Mouse (Mus musculus): Measurements from ENCODE around the gene Gm49394.

Gm49394 gene

DNA sequence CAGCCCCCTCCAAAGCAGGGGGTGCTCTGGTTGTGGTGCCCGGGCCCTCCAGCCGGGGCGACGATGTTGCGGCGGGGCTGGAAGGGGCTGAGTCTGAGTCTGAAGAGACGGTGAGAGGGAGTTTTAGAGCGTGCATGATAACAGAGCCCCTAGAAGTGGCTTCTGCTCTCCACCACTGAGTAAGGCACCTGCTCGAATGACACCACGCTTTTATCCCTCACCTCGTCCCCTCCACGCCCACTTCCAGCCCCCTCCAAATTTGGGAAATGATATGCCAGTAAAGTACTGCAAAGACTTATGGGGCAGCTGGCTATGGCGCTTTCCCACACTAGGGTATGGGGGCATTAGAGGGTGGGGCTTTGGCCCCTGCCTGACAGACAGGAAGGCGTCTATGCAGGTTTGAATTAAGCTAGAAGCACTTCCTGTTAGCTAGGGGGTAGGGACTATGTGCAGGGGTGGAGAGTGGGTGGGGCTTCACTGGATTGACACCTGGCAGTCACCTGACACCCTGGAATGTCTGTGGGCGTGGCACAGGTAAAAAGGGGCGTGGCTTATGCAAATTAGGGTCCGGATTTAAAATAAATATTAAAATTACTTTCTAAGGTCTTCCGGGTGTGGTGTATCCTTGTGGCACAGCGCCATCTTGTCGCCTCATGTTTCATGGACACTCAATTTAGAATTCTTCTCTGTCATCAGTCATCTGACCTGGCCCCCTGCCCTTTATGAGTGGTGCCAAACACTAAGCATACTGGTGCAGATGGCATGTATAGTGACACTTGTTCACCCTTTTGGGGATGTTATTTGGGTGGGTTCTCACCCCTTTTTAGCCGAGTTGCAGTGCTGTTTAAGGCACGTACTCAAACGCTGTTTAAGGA is at the start of gene Gm49394:
TSS of gene Gm49394 (minus strand) at position 192 of the 875 bp plus-strand sequence.
- DNase-seq (ENCODE audit: low spot score in 2 of 2) = no peak

DNA sequence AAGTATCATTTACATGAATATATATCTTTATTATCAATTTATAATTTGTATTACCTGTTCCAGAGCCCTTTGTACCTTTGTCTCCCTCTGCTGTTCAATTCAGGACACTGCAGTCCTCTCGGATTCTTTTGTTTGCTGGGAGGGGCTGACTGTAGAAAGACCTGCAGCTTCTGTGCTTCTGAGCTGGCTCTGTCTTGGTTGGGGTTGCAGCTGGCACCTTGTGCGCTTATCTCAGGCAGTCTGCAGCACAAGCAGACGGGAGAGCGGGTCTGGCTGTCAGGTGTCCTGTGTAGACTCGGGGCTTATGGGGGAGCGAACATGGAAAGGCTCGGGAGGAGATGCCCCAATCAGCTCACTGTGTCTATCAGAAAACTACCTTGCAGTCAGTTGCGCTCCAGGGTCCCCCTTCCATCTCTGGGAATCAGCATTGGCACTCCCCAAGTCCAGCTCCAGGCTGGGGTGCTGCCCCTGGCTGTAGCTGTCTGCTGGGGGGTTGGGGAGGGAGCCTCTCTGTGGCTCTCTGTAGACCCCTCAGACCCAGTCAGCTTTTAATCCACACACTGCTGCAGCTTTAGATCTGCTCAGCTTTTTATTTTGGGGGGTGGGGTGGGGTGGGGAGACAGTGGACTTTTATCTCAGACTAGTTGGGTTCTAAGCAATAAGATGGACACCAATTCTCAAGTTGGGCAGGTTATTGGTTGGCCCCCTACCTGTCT is 45.2 kb upstream of the Gm49394 start:
- DNase-seq (ENCODE audit: low spot score in 2 of 2) = peak in 1 of 2 experiments; percentile 20

DNA sequence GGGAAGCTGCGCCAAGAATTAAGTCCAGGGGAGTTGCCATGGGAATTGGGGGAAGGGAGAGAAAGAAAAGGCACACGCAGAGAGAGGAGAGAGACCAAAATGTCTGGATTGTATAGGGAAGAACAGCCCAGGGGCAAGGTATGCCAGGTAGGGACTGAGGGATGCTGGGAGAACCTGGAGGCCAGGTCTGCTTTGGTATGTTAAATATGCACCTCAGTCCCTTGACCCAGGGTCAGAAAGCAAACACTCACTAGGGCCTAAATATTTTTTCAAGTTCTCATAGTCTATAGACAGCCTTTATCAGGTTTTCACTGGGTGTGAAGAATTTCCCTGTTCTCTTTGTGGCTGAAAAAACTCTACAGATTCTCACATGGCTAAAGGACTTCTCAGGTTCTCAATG is 37.1 kb upstream of the Gm49394 start:
- DNase-seq (ENCODE audit: low spot score in 2 of 2) = no peak

DNA sequence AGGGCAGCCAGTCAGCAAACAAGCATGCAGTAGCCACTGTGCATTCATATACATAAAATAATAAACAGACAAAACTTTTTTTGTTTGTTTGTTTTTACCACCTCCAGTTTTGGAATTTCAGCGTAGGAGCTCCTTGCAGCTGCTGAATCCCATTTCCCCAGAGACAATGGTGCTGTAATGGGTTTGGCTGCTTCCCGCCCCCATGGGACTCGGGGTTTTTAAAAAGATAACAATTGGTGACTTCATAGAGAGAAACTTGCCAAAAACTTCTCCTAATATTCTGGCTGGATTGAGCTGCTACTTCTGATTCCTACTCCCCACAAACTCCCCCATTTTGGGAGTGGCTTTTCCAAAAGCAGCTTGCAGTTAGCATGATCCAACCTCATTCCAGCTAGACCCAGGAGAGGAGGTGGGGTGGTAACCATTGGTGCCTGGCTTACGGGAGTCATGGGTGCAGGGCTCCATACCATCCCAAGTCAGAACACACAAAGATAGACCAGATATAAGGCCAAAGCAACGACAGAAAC is 29.7 kb upstream of the Gm49394 start:
- DNase-seq (ENCODE audit: low spot score in 2 of 2) = no peak

DNA sequence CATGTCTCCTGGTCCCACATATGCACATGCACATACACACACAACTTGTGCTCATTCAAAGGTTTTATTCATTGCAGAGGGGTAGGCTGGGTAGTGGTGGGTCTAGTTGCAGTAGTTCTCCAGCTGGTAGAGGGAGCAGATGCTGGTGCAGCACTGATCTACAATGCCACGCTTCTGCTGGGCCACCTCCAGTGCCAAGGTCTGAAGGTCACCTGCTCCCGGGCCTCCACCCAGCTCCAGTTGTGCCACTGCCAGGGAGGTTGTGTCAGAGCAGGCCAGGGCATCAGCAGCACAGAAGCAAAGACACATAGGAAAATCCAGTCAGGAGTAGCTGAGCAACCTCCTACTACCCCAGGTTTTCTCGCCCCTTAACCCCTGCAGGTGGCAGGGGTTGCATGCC is 8.9 kb upstream of the Gm49394 start:
- no peak for DNase-seq (ENCODE audit: low spot score in 2 of 2)

DNA sequence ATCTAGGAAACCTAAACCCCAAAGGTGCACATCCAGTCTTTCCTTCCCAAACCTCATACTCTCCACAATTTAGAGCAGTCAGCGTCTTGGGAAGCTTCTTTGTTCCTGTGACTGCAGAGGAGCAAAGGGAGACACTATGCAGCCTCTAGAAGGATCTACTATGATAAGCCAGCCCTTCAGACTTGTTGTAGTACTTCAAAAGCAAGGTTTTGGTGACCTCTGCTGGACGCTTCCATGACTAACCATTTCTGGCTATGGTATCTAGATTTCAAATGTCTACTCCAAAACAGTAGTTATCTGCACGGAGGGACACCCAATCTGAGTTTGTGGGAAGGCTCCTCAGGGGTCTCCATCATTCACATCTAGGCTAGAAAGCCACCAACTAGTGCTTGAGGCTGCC is 5.9 kb upstream of the Gm49394 start:
- peak in 1 of 2 experiments; percentile 52 for DNase-seq (ENCODE audit: low spot score in 2 of 2)

DNA sequence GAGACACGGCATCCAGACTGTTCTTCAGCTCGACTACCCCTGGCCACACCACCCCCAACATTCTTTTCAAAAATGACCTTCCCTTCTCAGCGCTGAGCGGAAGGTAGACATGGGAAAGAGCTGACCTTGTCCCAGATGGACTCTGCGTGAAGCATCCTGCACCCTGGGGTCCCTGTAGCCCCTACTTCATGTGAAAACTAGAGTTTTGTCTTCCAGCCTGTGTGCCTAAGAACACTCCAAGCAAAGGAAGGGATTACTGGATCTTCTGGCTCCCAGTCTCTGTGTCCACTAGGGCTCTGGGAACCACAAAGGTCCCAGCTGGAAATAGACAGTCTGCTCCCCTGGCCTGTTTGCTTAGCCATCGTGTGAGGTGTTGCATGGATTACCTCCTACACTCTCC is 5.4 kb upstream of the Gm49394 start:
- peak in 1 of 2 experiments; percentile 10 for DNase-seq (ENCODE audit: low spot score in 2 of 2)

DNA sequence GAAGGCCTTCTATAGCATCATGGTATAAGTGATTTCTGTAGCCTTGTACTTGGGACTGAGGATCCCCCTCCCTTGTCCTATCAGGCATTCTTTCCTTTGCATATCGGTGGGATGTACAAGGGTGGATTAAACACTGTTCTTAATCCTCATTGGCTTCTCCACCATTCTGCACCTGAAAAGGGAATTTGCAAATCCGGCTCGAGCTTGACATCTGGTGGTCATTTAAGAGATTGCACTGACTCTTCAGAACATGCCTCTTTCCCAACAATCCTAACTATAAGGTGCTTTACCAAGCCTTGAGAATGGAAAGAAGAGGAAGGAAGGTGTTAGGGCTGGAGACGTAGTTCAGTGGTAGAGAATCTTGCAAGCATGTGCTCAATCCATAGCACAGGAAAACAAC is 2.4 kb upstream of the Gm49394 start:
- DNase-seq (ENCODE audit: low spot score in 2 of 2) = peak in 1 of 2 experiments; percentile 60

DNA sequence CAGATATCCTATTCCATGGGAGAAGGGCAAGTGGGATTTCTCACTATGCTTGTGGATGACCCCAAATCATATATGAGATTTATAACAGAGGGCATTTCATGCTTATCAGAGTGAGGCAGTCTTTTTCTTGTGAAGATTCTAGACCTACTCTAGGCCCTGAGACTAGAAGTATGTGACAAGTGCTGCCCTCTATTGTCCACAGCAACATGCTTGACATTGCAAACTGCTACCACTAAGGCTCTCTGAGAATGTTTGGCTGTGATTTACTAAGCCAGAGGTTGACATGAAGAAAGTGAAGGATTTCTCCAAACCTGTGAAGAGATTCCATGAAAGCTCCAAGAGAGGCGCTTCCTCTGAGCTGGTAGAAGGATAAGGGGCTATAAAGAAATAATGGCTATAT is 1.3 kb upstream of the Gm49394 start:
- DNase-seq (ENCODE audit: low spot score in 2 of 2) = peak in 1 of 2 experiments; percentile 10

DNA sequence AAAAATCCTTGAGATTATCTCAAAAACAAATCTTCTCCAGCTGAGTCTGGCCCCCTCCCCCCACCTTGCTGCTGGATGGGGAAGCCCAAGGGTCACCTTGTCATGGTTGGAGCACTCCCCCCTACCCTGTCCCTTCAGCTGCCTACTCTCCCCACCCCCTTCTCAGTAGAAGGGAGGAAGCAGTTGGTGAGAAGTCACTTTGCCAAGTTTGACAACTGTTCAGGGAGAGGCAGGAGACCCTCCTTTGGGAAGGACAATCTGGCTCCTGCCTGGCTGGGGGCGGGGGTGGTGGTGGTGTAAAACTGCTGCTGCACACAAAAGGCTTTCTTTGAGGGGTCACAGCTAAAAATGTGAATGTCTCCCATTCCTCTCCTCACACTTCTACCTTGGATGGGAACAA is 1.4 kb downstream of the Gm49394 start:
- no peak for DNase-seq (ENCODE audit: low spot score in 2 of 2)

DNA sequence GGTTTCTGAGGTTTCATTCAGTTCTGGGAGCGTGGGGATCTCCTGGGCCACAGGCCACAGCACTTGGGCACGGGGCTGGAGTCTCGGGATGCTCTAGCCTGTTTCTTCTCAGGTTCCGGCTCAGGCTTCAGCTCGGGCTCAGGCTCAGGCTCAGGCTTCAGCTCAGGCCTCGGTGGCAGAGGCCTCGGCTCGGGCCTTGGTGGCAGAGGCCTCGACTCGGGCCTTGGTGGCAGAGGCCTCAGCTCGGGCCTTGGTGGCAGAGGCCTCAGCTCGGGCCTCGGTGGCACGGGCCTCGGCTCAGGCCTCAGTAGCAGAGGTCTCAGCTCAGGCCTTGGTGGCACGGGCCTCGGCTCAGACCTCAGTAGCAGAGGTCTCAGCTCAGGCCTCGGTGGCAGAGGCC is 2.2 kb downstream of the Gm49394 start:
- DNase-seq (ENCODE audit: low spot score in 2 of 2) = no peak

DNA sequence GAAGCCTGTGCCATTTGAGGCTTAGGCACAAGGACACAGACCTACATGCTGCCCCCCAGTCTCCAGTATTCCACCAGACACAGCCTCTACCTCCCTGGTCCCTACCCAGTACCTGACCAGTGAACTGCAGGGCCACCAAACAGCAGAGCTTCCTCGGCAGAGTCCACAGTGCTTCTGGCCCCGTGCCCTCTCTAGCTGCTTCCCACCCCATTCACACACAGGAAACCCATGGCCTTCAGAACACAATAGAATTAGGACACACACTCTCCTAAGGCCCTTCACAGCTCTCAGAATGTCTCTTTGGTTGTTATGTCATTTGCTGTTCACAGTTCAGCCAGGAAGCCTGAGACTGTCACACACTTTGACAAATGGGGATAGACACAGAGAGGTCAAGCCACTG is 3.1 kb downstream of the Gm49394 start, which contains the start of gene Igf2:
TSS of gene Igf2 (minus strand) at position 158 of the 400 bp plus-strand sequence.
- no peak for DNase-seq (ENCODE audit: low spot score in 2 of 2)

DNA sequence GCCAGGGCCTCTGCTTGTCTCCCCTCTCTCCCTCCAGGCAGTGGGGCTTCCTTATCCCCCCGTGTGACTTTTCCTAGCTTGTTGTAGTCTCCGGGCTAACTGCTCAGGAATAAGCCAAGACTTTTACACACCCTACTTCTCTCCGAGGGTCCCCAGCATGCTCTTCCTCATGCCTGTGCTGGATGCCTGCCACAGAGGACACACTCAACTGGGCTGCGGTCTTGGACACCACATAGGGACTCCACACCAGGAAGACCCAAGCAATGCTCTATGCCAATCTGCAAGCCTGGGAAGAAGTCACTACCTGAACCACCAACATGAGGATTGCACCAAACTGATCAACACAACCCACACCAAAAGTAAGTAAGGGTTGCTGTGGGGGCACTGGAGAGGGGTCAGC is 3.6 kb downstream of the Gm49394 start:
- no peak for DNase-seq (ENCODE audit: low spot score in 2 of 2)

DNA sequence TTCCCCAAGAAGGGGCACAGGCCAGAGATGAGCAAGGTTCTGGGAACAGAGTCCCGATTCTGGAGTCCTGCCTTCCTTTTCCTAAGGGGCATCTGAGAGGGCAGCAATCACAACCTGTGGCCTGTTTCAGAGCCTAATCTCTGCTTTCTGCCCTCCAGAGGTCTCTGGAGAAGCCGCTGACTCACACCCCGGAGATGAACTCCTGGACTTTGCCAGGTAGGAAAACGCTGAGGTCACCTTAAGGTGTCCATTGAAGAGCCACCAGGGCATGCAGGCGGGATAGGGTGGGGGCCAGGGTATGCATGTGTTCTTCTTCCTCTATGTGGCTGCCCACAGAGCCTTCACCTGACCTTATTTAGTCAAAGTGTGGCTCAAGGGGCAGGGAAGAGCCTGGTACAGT is 4.4 kb downstream of the Gm49394 start:
- DNase-seq (ENCODE audit: low spot score in 2 of 2) = no peak

DNA sequence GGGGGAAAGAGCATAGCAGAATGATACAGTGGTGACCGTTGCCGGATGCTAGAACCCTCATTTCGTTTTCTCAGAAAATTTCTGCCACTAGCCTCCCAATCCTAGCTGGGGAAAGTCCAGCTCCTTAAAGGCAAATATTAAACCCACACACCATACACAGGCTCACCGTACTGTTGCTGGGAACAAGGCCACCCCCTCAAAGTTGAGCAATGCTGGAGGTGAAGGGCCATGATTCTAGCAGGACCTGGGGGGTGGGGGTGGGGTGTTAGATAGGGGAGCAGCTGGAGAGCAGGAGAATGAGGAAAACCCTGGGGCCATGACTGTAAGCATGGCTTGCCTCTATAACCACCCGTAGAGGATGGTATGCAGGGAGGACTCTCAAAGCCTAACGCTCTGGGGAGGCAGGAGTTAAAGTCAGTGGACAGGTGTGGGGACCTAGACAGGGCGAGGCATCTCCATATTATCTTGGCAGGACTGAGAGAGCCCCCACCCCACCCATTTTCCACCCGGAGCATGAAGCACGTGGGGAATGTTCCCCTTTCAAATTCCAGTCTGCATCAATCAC is 5.2 kb downstream of the Gm49394 start:
- no peak for DNase-seq (ENCODE audit: low spot score in 2 of 2)

DNA sequence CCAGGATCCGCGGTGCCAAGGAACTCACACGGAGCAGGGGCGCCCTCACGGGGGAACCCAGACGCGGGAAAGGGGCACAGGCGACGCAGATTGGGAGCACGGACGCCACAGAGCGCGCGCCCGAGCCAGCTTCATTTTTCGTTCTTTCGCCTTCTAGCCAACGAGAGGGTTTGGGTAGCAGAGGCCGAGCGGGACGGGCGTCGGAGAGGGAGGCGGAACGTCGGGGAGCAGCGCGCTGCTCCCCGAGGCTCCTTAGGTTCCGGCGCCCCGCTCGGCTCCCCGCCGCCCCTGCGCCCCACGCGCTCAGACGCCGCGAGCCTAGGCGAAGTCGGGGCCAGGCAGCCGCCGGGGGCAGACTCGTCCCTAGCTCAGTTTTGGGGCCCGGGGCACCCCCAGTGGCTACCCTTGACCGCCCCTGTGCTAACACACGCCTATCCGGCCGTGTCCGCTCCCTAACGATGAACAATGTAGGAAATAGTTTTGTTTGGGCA is 5.8 kb downstream of the Gm49394 start:
- no peak for DNase-seq (ENCODE audit: low spot score in 2 of 2)

DNA sequence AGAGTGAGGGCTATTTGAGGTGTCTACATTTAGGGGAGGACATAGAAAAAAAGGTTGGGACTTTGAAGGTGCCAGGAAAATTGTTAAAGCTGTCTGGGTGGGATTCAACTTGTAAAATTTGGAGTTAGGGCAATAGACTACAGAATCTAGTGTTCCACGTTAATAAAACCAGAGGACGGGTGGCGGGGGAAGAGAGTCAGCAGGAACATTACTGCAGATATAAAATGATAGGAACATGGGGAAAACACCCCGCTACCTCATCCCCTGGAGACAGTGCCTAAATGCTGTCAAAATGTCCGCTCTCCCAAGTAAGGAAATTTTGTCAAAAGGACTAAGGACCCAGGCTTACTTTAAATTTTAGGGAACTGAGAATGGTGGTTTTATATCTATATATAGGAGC is 6.6 kb downstream of the Gm49394 start:
- DNase-seq (ENCODE audit: low spot score in 2 of 2) = no peak

DNA sequence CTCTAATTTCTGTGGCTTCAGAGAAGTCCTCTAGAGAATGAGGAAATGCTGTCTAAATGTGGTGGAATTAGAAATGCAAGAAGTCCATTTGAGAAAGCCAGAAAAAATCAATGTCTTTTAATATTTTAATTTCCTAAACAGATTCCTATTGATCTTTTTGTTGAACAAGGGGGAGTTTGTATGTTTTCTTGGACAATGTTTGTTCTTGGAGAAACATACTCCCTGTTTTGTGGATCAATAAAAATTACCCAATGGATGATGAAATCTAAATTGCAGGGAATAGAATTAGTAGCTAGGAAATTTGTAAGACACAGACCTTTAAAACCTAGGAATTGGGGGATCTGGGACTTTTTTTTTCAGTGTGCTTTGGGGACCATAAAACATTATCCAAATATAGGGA is 7.9 kb downstream of the Gm49394 start:
- no peak for DNase-seq (ENCODE audit: low spot score in 2 of 2)

DNA sequence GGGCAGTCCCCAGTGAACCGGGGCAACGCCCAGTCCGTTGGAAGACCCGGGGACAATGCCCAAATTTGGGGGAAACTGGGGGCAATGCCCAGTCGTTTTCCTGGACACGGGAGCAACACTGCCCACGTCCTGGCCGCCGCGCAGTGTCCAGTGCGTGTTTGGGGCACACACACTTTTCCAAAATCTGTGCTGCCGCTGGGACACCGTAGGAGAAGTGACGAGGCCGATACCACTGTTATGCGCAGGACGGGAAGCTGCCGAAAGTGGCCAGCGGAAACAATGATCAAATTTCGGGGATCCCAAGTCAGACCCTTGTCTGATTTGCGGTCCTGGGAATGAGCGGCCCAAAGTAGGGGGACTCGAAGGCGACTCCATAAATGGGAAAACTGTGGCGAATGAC is 8.7 kb downstream of the Gm49394 start:
- no peak for DNase-seq (ENCODE audit: low spot score in 2 of 2)

DNA sequence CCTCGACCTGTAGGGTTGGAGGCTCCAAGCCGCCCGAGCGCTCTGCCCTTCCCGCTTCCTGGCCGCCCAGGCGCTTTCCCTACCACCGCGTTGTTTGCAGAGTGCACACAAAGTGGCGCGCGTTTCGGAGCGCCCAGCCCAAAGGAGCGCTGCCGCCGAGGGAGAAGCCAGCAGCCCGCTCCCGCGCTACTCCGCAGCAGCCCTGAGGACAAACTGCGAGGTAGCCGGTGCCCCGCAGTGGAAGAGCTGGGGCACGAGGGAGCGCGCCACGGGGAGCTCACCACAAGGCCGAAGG is 9.1 kb downstream of the Gm49394 start:
- DNase-seq (ENCODE audit: low spot score in 2 of 2) = no peak

DNA sequence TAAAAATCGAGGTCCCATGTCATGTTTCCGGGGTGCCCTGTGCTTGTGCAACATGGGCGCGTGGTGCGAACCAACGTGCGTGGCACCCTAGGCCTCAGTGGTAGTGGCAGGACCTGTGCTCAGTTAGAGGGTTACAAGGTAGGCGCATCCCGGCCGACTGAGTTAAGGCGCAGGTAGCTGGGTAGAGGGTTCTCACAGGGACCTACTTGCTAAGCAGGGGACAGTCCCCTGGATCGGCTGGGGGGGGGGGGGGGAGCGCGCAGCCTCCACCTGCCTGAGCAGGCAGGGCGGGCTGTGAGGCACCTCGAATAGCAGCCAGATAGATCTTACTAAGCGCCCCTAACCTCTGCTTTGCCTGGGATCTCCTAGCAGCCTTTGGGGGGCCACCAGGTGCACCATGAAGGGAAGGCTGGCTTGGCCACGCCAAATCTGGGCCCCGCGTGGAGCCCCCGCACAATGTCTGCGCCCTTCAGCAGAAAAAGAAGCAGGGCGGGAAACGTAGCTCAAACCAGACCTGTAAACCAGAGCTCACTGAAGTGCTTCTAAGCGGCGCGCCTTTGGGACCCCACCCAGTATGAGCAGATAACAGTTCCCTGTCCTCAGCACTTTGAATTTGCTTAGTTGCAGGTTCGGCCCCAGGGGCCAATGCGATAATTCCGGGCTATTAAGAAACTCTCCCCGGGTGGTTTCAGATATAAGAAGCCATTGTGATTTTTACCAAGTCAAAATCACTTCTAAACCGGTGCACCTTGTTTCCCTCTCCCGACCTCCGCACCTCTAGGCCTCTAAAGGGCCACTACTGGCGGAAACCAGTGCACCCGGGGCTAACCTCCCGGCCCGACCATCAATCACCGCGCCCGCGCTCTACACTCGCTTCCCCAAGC is 9.7 kb downstream of the Gm49394 start:
- no peak for DNase-seq (ENCODE audit: low spot score in 2 of 2)
